Mouse (Mus musculus) megakaryocyte progenitor cell, adult 5-6 weeks (primary cell): ENCODE data around the gene Dcpp3. TPM values are rescaled to one million over a fixed set of nuclear protein-coding genes. Genes with fewer than 3 reads are reported as not detected.

Source experiments
- total RNA-seq, 2 experiments: library from RNA; stranded (forward) in 1 of 2; stranded (reverse) in 1 of 2; fragments of 157-497, 149-512 nt in 1 of 2; fragments of 200-1000 nt in 1 of 2; gene quantifications; 2 replicates each; pipeline versions ENCODE4 v1.2.3 to v1.2.4; 2015 to 2017

Dcpp3 gene
- total RNA-seq, 2 experiments from 2014 or later = not detected

Other genes with a start within 250 kb of the Dcpp3 start
- gene Hcfc1r1, start 243.9 kb upstream of the Dcpp3 start, total RNA-seq (2015) = 39.1 and 42.7 TPM in 2 replicates
- 17.8 and 20.2 TPM in 2 replicates for gene Hcfc1r1, start 243.9 kb upstream of the Dcpp3 start, total RNA-seq (2017)
- gene Thoc6, start 243.6 kb upstream of the Dcpp3 start, total RNA-seq (2015) = 32.3 and 33.4 TPM in 2 replicates
- 45.7 and 51.2 TPM in 2 replicates for gene Thoc6, start 243.6 kb upstream of the Dcpp3 start, total RNA-seq (2017)
- gene Tnfrsf12a, start 240.0 kb upstream of the Dcpp3 start, total RNA-seq (2015) = 3.6 and 4.3 TPM in 2 replicates
- gene Tnfrsf12a, start 240.0 kb upstream of the Dcpp3 start, total RNA-seq (2017) = 5.9 and 7.9 TPM in 2 replicates
- not detected in 2 replicates for gene Cldn6, start 238.2 kb upstream of the Dcpp3 start, total RNA-seq (2015)
- gene Cldn6, start 238.2 kb upstream of the Dcpp3 start, total RNA-seq (2017) = not detected in 2 replicates
- not detected in 2 replicates for gene Cldn9, start 233.4 kb upstream of the Dcpp3 start, total RNA-seq (2015)
- not detected in 2 replicates for gene Cldn9, start 233.4 kb upstream of the Dcpp3 start, total RNA-seq (2017)
- not detected in 2 replicates for gene 1520401A03Rik, start 194.7 kb upstream of the Dcpp3 start, total RNA-seq (2015)
- not detected in 2 replicates for gene 1520401A03Rik, start 194.7 kb upstream of the Dcpp3 start, total RNA-seq (2017)
- gene Pkmyt1, start 191.1 kb upstream of the Dcpp3 start, total RNA-seq (2015) = 34.5 and 36.9 TPM in 2 replicates
- 17.3 and 20.5 TPM in 2 replicates for gene Pkmyt1, start 191.1 kb upstream of the Dcpp3 start, total RNA-seq (2017)
- gene Paqr4, start 176.6 kb upstream of the Dcpp3 start, total RNA-seq (2015) = 1.3 and 1.6 TPM in 2 replicates
- gene Paqr4, start 176.6 kb upstream of the Dcpp3 start, total RNA-seq (2017) = 1.9 and 2.4 TPM in 2 replicates
- 0.05 TPM in 1 of 2 replicates, not detected in the other for gene Kremen2, start 171.6 kb upstream of the Dcpp3 start, total RNA-seq (2015)
- gene Kremen2, start 171.6 kb upstream of the Dcpp3 start, total RNA-seq (2017) = not detected in 2 replicates
- 4.7 and 5.1 TPM in 2 replicates for gene Flywch1, start 145.9 kb upstream of the Dcpp3 start, total RNA-seq (2015)
- gene Flywch1, start 145.9 kb upstream of the Dcpp3 start, total RNA-seq (2017) = 9.9 and 10.6 TPM in 2 replicates
- gene Flywch2, start 131.4 kb upstream of the Dcpp3 start, total RNA-seq (2015) = 1.1 and 3.3 TPM in 2 replicates
- gene Flywch2, start 131.4 kb upstream of the Dcpp3 start, total RNA-seq (2017) = not detected in 2 replicates
- 298 and 382 TPM in 2 replicates for gene Srrm2, start 126.9 kb upstream of the Dcpp3 start, total RNA-seq (2015)
- 96.7 and 109 TPM in 2 replicates for gene Srrm2, start 126.9 kb upstream of the Dcpp3 start, total RNA-seq (2017)
- gene Elob, start 88.3 kb upstream of the Dcpp3 start, total RNA-seq (2015) = 262 and 312 TPM in 2 replicates
- gene Elob, start 88.3 kb upstream of the Dcpp3 start, total RNA-seq (2017) = 108 and 112 TPM in 2 replicates
- not detected in 2 replicates for gene Prss33, start 81.4 kb upstream of the Dcpp3 start, total RNA-seq (2015)
- not detected in 2 replicates for gene Prss33, start 81.4 kb upstream of the Dcpp3 start, total RNA-seq (2017)
- not detected in 2 replicates for gene Prss32, start 73.6 kb upstream of the Dcpp3 start, total RNA-seq (2015)
- not detected in 2 replicates for gene Prss32, start 73.6 kb upstream of the Dcpp3 start, total RNA-seq (2017)
- gene Prss41, start 73.3 kb upstream of the Dcpp3 start, total RNA-seq (2015) = 0.35 TPM in 1 of 2 replicates, not detected in the other
- not detected in 2 replicates for gene Prss41, start 73.3 kb upstream of the Dcpp3 start, total RNA-seq (2017)
- not detected in 2 replicates for gene Prss21, start 49.4 kb upstream of the Dcpp3 start, total RNA-seq (2015)
- gene Prss21, start 49.4 kb upstream of the Dcpp3 start, total RNA-seq (2017) = not detected in 2 replicates
- gene Dcpp1, start 36.6 kb upstream of the Dcpp3 start, total RNA-seq (2015) = not detected in 2 replicates
- not detected in 2 replicates for gene Dcpp1, start 36.6 kb upstream of the Dcpp3 start, total RNA-seq (2017)
- gene Dcpp2, start 36.6 kb upstream of the Dcpp3 start, total RNA-seq (2015) = not detected in 2 replicates
- gene Dcpp2, start 36.6 kb upstream of the Dcpp3 start, total RNA-seq (2017) = not detected in 2 replicates
- not detected in 2 replicates for gene Sbp, start 24.2 kb downstream of the Dcpp3 start, total RNA-seq (2015)
- not detected in 2 replicates for gene Sbp, start 24.2 kb downstream of the Dcpp3 start, total RNA-seq (2017)
- gene Sbpl, start 37.8 kb downstream of the Dcpp3 start, total RNA-seq (2015) = not detected in 2 replicates
- not detected in 2 replicates for gene Sbpl, start 37.8 kb downstream of the Dcpp3 start, total RNA-seq (2017)
- 0.22 and 0.27 TPM in 2 replicates for gene Prss30, start 63.1 kb downstream of the Dcpp3 start, total RNA-seq (2015)
- not detected in 2 replicates for gene Prss30, start 63.1 kb downstream of the Dcpp3 start, total RNA-seq (2017)
- not detected in 2 replicates for gene Prss22, start 80.6 kb downstream of the Dcpp3 start, total RNA-seq (2015)
- gene Prss22, start 80.6 kb downstream of the Dcpp3 start, total RNA-seq (2017) = not detected in 2 replicates
- gene Prss27, start 120.7 kb downstream of the Dcpp3 start, total RNA-seq (2015) = not detected in 2 replicates
- gene Prss27, start 120.7 kb downstream of the Dcpp3 start, total RNA-seq (2017) = not detected in 2 replicates
- gene Kctd5, start 156.0 kb downstream of the Dcpp3 start, total RNA-seq (2015) = 15.5 and 17.1 TPM in 2 replicates
- 19.5 and 21.0 TPM in 2 replicates for gene Kctd5, start 156.0 kb downstream of the Dcpp3 start, total RNA-seq (2017)
- gene Pdpk1, start 233.5 kb downstream of the Dcpp3 start, total RNA-seq (2015) = 33.3 and 36.3 TPM in 2 replicates
- gene Pdpk1, start 233.5 kb downstream of the Dcpp3 start, total RNA-seq (2017) = 41.1 and 49.5 TPM in 2 replicates
- gene Amdhd2, start 246.3 kb downstream of the Dcpp3 start, total RNA-seq (2015) = 21.9 and 33.7 TPM in 2 replicates
- 65.1 and 65.5 TPM in 2 replicates for gene Amdhd2, start 246.3 kb downstream of the Dcpp3 start, total RNA-seq (2017)